Mouse (Mus musculus): ENCODE measurements around the gene Aldh3b2.

- no peak for TF ChIP-seq POLR2A (IDR thresholded peaks at IDR 0.05; ENCODE audit: extremely low read depth, insufficient read depth, low read length)
- TF ChIP-seq CTCF (IDR thresholded peaks at IDR 0.05; ENCODE audit: low read depth, low read length) = no peak
Observed at GRCm38 (mm10) chr19:3942986-3943735, 29.0 kb upstream of the Aldh3b2 start.
